ENCODE assay signal across 9 mouse cellular contexts in genomic region chr17:45734333-45734732, GRCm38 (mm10). TPM values are rescaled to one million over a fixed set of nuclear protein-coding genes. Genes with fewer than 3 reads are reported as not detected.
DNase-seq lines count a peak whose midpoint lies in the region; ATAC-seq and TF ChIP-seq lines count a peak whose summit lies in the region.
"Had no signal": no experiment of that assay in that cellular context is flagged by ENCODE, and none has a peak within 500 bp of the region (broad histone marks: within the 10 kb centered on the region; RNA-seq: fewer than 3 reads in every experiment).

No protein-coding gene starts in this region.

- ATAC-seq in hindbrain, postnatal 0 days, result no peak
- no peak for ATAC-seq in midbrain, embryonic 16.5 days
- ATAC-seq in granulocyte monocyte progenitor cell, adult 5-6 weeks (replicated peaks; ENCODE audit: poor library complexity, severe bottlenecking), result no peak

- peak overlapping the region; percentile 57 for H3K4me2 ChIP-seq in hindbrain, postnatal 0 days (ENCODE audit: low read depth, low read length)
- H3K4me2 ChIP-seq in midbrain, embryonic 16.5 days (ENCODE audit: low read length), result peak overlapping the region; percentile 77

- no peak overlapping the region for H3K9ac ChIP-seq in hindbrain, postnatal 0 days (replicated peaks; ENCODE audit: low read length)
- H3K9ac ChIP-seq in midbrain, embryonic 16.5 days (ENCODE audit: low read depth, low read length), result peak overlapping the region; percentile 64; the same call in 1 of the 2 replicates

- H3K4me3 ChIP-seq in embryonic facial prominence, embryonic 10.5 days, result peak overlapping the region; percentile 58
- no peak overlapping the region for H3K4me3 ChIP-seq in hindbrain, postnatal 0 days (ENCODE audit: low read length)
- H3K4me3 ChIP-seq in midbrain, embryonic 16.5 days (ENCODE audit: low read depth, low read length), result no peak overlapping the region

- H3K36me3 ChIP-seq in embryonic facial prominence, embryonic 10.5 days (replicated peaks), result no peaks in the 10 kb centered on the region
- no peaks in the 10 kb centered on the region for H3K36me3 ChIP-seq in hindbrain, postnatal 0 days (ENCODE audit: insufficient read depth, low read length)
- H3K36me3 ChIP-seq in midbrain, embryonic 16.5 days (ENCODE audit: control insufficient read depth, insufficient read depth, low read length), result no peaks in the 10 kb centered on the region

- WGBS in embryonic facial prominence, embryonic 10.5 days, result 8% methylated on average over 3 of the region's 3 CpGs
- 14% methylated on average over 3 of the region's 3 CpGs for WGBS in hindbrain, postnatal 0 days
- 2% methylated on average over 3 of the region's 3 CpGs for WGBS in midbrain, embryonic 16.5 days

- peak overlapping the region; percentile 94 for H3K27ac ChIP-seq in embryonic facial prominence, embryonic 10.5 days (replicated peaks)
- peak overlapping the region; percentile 56; the same call in 1 of the 2 replicates for H3K27ac ChIP-seq in hindbrain, postnatal 0 days
- peak overlapping the region; percentile 62 for H3K27ac ChIP-seq in midbrain, embryonic 16.5 days (ENCODE audit: low read length)

- peaks cover 77% of the 10 kb centered on the region for H3K4me1 ChIP-seq in embryonic facial prominence, embryonic 10.5 days
- H3K4me1 ChIP-seq in hindbrain, postnatal 0 days (ENCODE audit: insufficient read depth, low read length), result peaks cover 18% of the 10 kb centered on the region; the same call in 1 of the 2 replicates
- peaks cover 22% of the 10 kb centered on the region for H3K4me1 ChIP-seq in midbrain, embryonic 16.5 days (ENCODE audit: control insufficient read depth, insufficient read depth, low read length)

- DNase-seq in kidney, adult 18-20 months, result peak; percentile 20
- no peak for DNase-seq in kidney, postnatal 25 days
- DNase-seq in embryonic facial prominence, embryonic 10.5 days (ENCODE audit: low spot score), result no peak
- DNase-seq in hindbrain, postnatal 0 days (ENCODE audit: low spot score), result no peak
- DNase-seq in adrenal gland, postnatal 25 days, result no peak
- DNase-seq in frontal cortex, postnatal 10 days (ENCODE audit: low spot score in 2 of 2), result no peak
- DNase-seq: thymus, postnatal 36 days had no signal

- no peaks in the 10 kb centered on the region for H3K9me3 ChIP-seq in embryonic facial prominence, embryonic 10.5 days
- H3K9me3 ChIP-seq in hindbrain, postnatal 0 days (ENCODE audit: low read length), result no peaks in the 10 kb centered on the region
- H3K9me3 ChIP-seq in midbrain, embryonic 16.5 days (replicated peaks; ENCODE audit: control insufficient read depth, low read length, poor library complexity, severe bottlenecking), result no peaks in the 10 kb centered on the region

- TF ChIP-seq CTCF in hindbrain, postnatal 0 days (IDR thresholded peaks at IDR 0.05; ENCODE audit: low read depth), result no peak

- H3K27me3 ChIP-seq in embryonic facial prominence, embryonic 10.5 days (replicated peaks; ENCODE audit: low read depth, poor library complexity, severe bottlenecking), result peaks cover 32% of the 10 kb centered on the region
- H3K27me3 ChIP-seq in hindbrain, postnatal 0 days (ENCODE audit: insufficient read depth, low read length), result no peaks in the 10 kb centered on the region
- H3K27me3 ChIP-seq in midbrain, embryonic 16.5 days (ENCODE audit: control insufficient read depth, insufficient read depth, low read depth, low read length), result peaks cover 3% of the 10 kb centered on the region; the same call in 1 of the 2 replicates

RNA-seq across cellular contexts. Expression of gene 1600014C23Rik, which starts 0.7 kb away (rescaled TPM):
- polyA plus RNA-seq in embryonic facial prominence, embryonic 10.5 days (2016; fragmentation: Nextera tagmentation; extraction: Ambion mirVana), result not detected in 2 replicates
- not detected in 2 replicates for total RNA-seq in hindbrain, postnatal 0 days (2014; rRNA removed)
- polyA plus RNA-seq in hindbrain, postnatal 0 days (2015; fragmentation: Nextera tagmentation; extraction: Ambion mirVana), result 0.51 and 0.64 TPM in 2 replicates
- 0.46 TPM in 1 of 2 replicates, not detected in the other for polyA plus RNA-seq in midbrain, embryonic 16.5 days (2015; fragmentation: Nextera tagmentation; extraction: Ambion mirVana)
- not detected in 2 replicates for total RNA-seq in adrenal gland, postnatal 25 days (2021)
- total RNA-seq in granulocyte monocyte progenitor cell, adult 5-6 weeks (2014; fragmentation: Nextera tagmentation), result not detected in 2 replicates
- not detected in 2 replicates for total RNA-seq in granulocyte monocyte progenitor cell, adult 5-6 weeks (2017)

RNA-seq across cellular contexts. Expression of gene Tmem63b, which starts 47.6 kb away (rescaled TPM):
- polyA plus RNA-seq in embryonic facial prominence, embryonic 10.5 days (2016; fragmentation: Nextera tagmentation; extraction: Ambion mirVana), result 41.6 and 51.6 TPM in 2 replicates
- total RNA-seq in hindbrain, postnatal 0 days (2014; rRNA removed), result 241 and 252 TPM in 2 replicates
- polyA plus RNA-seq in hindbrain, postnatal 0 days (2015; fragmentation: Nextera tagmentation; extraction: Ambion mirVana), result 123 and 139 TPM in 2 replicates
- 150 and 155 TPM in 2 replicates for polyA plus RNA-seq in midbrain, embryonic 16.5 days (2015; fragmentation: Nextera tagmentation; extraction: Ambion mirVana)
- 51.6 TPM in 2 replicates for total RNA-seq in adrenal gland, postnatal 25 days (2021)
- total RNA-seq in granulocyte monocyte progenitor cell, adult 5-6 weeks (2014; fragmentation: Nextera tagmentation), result 4.0 and 7.5 TPM in 2 replicates
- 3.4 and 5.6 TPM in 2 replicates for total RNA-seq in granulocyte monocyte progenitor cell, adult 5-6 weeks (2017)

RNA-seq across cellular contexts. Expression of gene Mrpl14, which starts 48.2 kb away (rescaled TPM):
- 156 and 170 TPM in 2 replicates for polyA plus RNA-seq in embryonic facial prominence, embryonic 10.5 days (2016; fragmentation: Nextera tagmentation; extraction: Ambion mirVana)
- 41.3 and 58.7 TPM in 2 replicates for total RNA-seq in hindbrain, postnatal 0 days (2014; rRNA removed)
- polyA plus RNA-seq in hindbrain, postnatal 0 days (2015; fragmentation: Nextera tagmentation; extraction: Ambion mirVana), result 117 and 119 TPM in 2 replicates
- 115 and 118 TPM in 2 replicates for polyA plus RNA-seq in midbrain, embryonic 16.5 days (2015; fragmentation: Nextera tagmentation; extraction: Ambion mirVana)
- 101 and 124 TPM in 2 replicates for total RNA-seq in adrenal gland, postnatal 25 days (2021)
- 81.2 and 91.4 TPM in 2 replicates for total RNA-seq in granulocyte monocyte progenitor cell, adult 5-6 weeks (2014; fragmentation: Nextera tagmentation)
- 10.6 and 36.8 TPM in 2 replicates for total RNA-seq in granulocyte monocyte progenitor cell, adult 5-6 weeks (2017)
